Mouse (Mus musculus): ENCODE results near the gene Spink4. TPM values are rescaled to one million over a fixed set of nuclear protein-coding genes. Genes with fewer than 3 reads are reported as not detected.

Spink4 gene
- 0.58 TPM in 1 of 2 replicates, not detected in the other for polyA plus RNA-seq (2016; fragmentation: Nextera tagmentation; extraction: Ambion mirVana)

GRCm38 (mm10) chr4:40919785-40920184, at the start of gene Spink4:
Gene Spink4 (plus strand): TSS chr4:40920052.
- Histone ChIP-seq H3K4me3 (no peak within 1 kb of the TSS), H3K27ac (no peak within 1 kb of the TSS), H3K9ac (no peak within 1 kb of the TSS), H3K36me3 (no peaks in the 10 kb centered on the region), H3K27me3 (replicated peaks) (no peaks in the 10 kb centered on the region), H3K4me1 (peaks cover 9% of the 10 kb centered on the region), H3K4me2 (no peak within 1 kb of the TSS), H3K9me3 (replicated peaks) (no peaks in the 10 kb centered on the region)
- 12% methylated on average over 3 of the region's 3 CpGs for WGBS (ENCODE audit: insufficient replicate concordance)
- peak; percentile 73 for ATAC-seq

GRCm38 (mm10) chr4:40870206-40870605, 49.6 kb upstream of the Spink4 start:
- Histone ChIP-seq H3K27ac (no peak overlapping the region), H3K9ac (no peak overlapping the region), H3K9me3 (replicated peaks) (no peaks in the 10 kb centered on the region), H3K4me2 (no peak overlapping the region), H3K36me3 (no peaks in the 10 kb centered on the region), H3K27me3 (replicated peaks) (no peaks in the 10 kb centered on the region), H3K4me3 (no peak overlapping the region), H3K4me1 (peaks cover 42% of the 10 kb centered on the region)
- whole genome bisulfite sequencing (ENCODE audit: insufficient replicate concordance): 54% methylated on average over 4 of the region's 4 CpGs
- ATAC-seq: no peak

GRCm38 (mm10) chr4:40872129-40872528, 47.7 kb upstream of the Spink4 start:
- 82% methylated on average over 3 of the region's 3 CpGs for WGBS (ENCODE audit: insufficient replicate concordance)
- Histone ChIP-seq H3K9ac (no peak overlapping the region), H3K4me3 (no peak overlapping the region), H3K27ac (no peak overlapping the region), H3K4me1 (peaks cover 56% of the 10 kb centered on the region), H3K36me3 (no peaks in the 10 kb centered on the region), H3K27me3 (replicated peaks) (no peaks in the 10 kb centered on the region), H3K4me2 (no peak overlapping the region), H3K9me3 (replicated peaks) (no peaks in the 10 kb centered on the region)
- ATAC-seq: no peak

- H3K27ac ChIP-seq: peak overlapping the region; percentile 34; the same call in 1 of the 2 replicates
- 61% methylated on average over 2 of the region's 2 CpGs for WGBS (ENCODE audit: insufficient replicate concordance)
- H3K4me2 ChIP-seq: no peak overlapping the region
Observed at GRCm38 (mm10) chr4:40873320-40873719, 46.5 kb upstream of the Spink4 start.

GRCm38 (mm10) chr4:40874151-40874600, 45.7 kb upstream of the Spink4 start:
- ATAC-seq: no peak
- WGBS (ENCODE audit: insufficient replicate concordance): 44% methylated on average over 6 of the region's 6 CpGs
- peaks cover 67% of the 10 kb centered on the region for H3K4me1 ChIP-seq
- H3K9ac ChIP-seq: no peak overlapping the region
- peak overlapping the region; percentile 34 for H3K27ac ChIP-seq
- H3K4me3 ChIP-seq: no peak overlapping the region
- no peak overlapping the region for H3K4me2 ChIP-seq
- no peaks in the 10 kb centered on the region for H3K36me3 ChIP-seq
- no peaks in the 10 kb centered on the region for H3K27me3 ChIP-seq (replicated peaks)
- no peaks in the 10 kb centered on the region for H3K9me3 ChIP-seq (replicated peaks)

More at GRCm38 (mm10) chr4:40873320-40873719, 46.5 kb upstream of the Spink4 start:
- Histone ChIP-seq H3K36me3 (no peaks in the 10 kb centered on the region), H3K27me3 (replicated peaks) (no peaks in the 10 kb centered on the region), H3K9me3 (replicated peaks) (no peaks in the 10 kb centered on the region), H3K4me3 (no peak overlapping the region), H3K9ac (no peak overlapping the region), H3K4me1 (peaks cover 67% of the 10 kb centered on the region)
- ATAC-seq: no peak

DNA sequence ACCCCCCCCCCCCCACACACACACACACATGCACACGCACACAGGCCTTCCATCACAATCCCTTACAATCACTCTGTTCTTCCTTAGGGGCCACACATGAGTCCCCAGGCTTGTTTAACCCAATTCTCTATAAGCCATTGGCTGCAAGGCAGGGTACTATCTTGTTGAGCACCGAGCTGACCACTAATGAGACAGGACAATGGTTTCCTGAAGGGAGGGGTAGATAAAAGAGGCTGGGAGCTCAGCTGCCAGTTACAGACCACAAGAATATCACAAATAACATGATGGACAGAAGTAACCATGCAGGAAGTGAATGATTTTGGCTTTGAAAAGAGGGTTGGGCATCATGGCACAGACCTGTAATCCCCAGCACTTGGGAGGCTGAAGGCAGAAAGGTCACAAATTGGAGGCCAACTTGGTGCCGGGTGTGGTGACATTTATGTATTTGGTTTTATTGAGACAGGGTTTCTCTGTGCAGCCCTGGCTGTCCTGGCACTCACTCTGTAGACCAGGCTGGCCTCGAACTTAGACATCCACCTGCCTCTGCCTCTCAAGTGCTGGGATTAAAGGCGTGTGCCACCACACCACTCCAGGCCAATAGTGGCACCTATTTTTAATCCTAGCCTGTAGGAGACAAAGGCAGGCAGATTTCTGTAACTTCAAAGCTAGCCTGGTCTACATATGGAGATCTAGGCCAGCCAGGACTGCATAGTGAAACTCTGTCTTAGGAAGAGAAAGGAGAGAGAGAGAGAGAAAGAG, 44.9 kb upstream of the Spink4 start:
- no peaks in the 10 kb centered on the region for H3K27me3 ChIP-seq (replicated peaks)
- ATAC-seq: peak; percentile 27; the same call in 1 of the 2 replicates
- H3K4me1 ChIP-seq: peaks cover 65% of the 10 kb centered on the region
- no peak overlapping the region for H3K4me3 ChIP-seq
- H3K9ac ChIP-seq: no peak overlapping the region
- H3K4me2 ChIP-seq: no peak overlapping the region
- 44% methylated on average over 5 of the region's 5 CpGs for WGBS (ENCODE audit: insufficient replicate concordance)
- no peaks in the 10 kb centered on the region for H3K36me3 ChIP-seq
- H3K9me3 ChIP-seq (replicated peaks): no peaks in the 10 kb centered on the region
- H3K27ac ChIP-seq: peak overlapping the region; percentile 34

DNA sequence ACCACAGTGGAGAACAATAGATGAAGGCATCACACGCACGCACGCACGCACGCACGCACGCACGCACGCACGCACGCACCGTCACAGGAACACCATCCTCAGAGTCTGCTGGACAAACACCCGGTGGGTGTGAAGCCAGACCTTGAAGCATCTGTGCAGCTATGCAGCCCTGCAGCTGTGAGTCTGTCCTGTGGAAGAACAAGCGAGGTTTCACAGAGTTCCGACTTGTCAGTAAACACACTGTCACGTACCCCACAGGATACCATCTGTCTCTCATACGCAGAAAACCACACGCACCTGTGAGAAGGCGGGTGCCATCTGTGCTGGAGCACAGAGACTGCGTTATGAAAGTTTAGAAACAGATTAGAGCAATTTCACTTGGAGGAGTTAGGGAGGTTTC, 44.0 kb upstream of the Spink4 start:
- Histone ChIP-seq H3K36me3 (no peaks in the 10 kb centered on the region), H3K27me3 (replicated peaks) (no peaks in the 10 kb centered on the region), H3K4me2 (no peak overlapping the region), H3K27ac (no peak overlapping the region), H3K9me3 (replicated peaks) (no peaks in the 10 kb centered on the region), H3K4me1 (peaks cover 56% of the 10 kb centered on the region), H3K9ac (no peak overlapping the region), H3K4me3 (no peak overlapping the region)
- no peak for ATAC-seq
- 75% methylated on average over 20 of the region's 20 CpGs for WGBS (ENCODE audit: insufficient replicate concordance)

- Histone ChIP-seq H3K27ac (peak overlapping the region; percentile 27), H3K4me3 (peak overlapping the region; percentile 10; the same call in 1 of the 2 replicates), H3K4me2 (peak overlapping the region; percentile 58), H3K36me3 (no peaks in the 10 kb centered on the region), H3K9ac (peak overlapping the region; percentile 22; the same call in 1 of the 2 replicates), H3K27me3 (replicated peaks) (no peaks in the 10 kb centered on the region), H3K4me1 (peaks cover 56% of the 10 kb centered on the region), H3K9me3 (replicated peaks) (no peaks in the 10 kb centered on the region)
- WGBS (ENCODE audit: insufficient replicate concordance): 16% methylated on average over 12 of the region's 12 CpGs
- ATAC-seq: peak; percentile 51
Observed at GRCm38 (mm10) chr4:40876814-40877371, 43.0 kb upstream of the Spink4 start.

DNA sequence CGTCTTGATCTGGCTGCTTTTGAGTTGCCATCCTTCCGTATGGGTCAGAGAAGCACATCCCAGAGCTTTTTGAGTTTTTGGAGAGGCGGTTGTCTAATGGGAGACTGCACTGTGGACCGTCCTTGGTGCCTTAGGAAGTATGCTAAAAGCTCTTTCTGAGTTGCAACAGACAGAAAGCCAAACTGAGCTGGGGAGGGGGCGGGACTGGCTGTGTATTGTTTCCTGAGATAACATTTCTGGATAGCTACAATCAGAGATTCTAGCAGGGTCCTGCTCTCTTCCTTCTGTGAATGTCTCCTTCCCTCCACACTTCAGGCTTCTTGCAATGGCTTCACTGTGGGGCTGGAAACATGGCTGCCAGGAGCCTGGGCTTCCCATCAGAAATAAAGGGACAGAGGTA, 42.3 kb upstream of the Spink4 start:
- no peaks in the 10 kb centered on the region for H3K9me3 ChIP-seq (replicated peaks)
- no peak overlapping the region for H3K4me3 ChIP-seq
- peak overlapping the region; percentile 27; the same call in 1 of the 2 replicates for H3K27ac ChIP-seq
- peaks cover 53% of the 10 kb centered on the region for H3K4me1 ChIP-seq
- 0 out of 2 replicates have a peak, but pooled peaks have one; percentile 22 for ATAC-seq
- H3K4me2 ChIP-seq: peak overlapping the region; percentile 58
- no peaks in the 10 kb centered on the region for H3K36me3 ChIP-seq
- H3K27me3 ChIP-seq (replicated peaks): no peaks in the 10 kb centered on the region
- 30% methylated on average over 5 of the region's 5 CpGs for WGBS (ENCODE audit: insufficient replicate concordance)
- 0 out of 2 replicates have a peak overlapping the region, but pooled peaks have one; percentile 22 for H3K9ac ChIP-seq

- Histone ChIP-seq H3K4me2 (no peak overlapping the region), H3K36me3 (no peaks in the 10 kb centered on the region), H3K27me3 (replicated peaks) (no peaks in the 10 kb centered on the region), H3K9me3 (replicated peaks) (no peaks in the 10 kb centered on the region), H3K9ac (no peak overlapping the region), H3K27ac (no peak overlapping the region), H3K4me1 (peaks cover under 1% of the 10 kb centered on the region; the same call in 1 of the 2 replicates), H3K4me3 (no peak overlapping the region)
- WGBS (ENCODE audit: insufficient replicate concordance): 81% methylated on average over 10 of the region's 10 CpGs
- ATAC-seq: no peak
Observed at GRCm38 (mm10) chr4:40883200-40883599, 36.7 kb upstream of the Spink4 start.

DNA sequence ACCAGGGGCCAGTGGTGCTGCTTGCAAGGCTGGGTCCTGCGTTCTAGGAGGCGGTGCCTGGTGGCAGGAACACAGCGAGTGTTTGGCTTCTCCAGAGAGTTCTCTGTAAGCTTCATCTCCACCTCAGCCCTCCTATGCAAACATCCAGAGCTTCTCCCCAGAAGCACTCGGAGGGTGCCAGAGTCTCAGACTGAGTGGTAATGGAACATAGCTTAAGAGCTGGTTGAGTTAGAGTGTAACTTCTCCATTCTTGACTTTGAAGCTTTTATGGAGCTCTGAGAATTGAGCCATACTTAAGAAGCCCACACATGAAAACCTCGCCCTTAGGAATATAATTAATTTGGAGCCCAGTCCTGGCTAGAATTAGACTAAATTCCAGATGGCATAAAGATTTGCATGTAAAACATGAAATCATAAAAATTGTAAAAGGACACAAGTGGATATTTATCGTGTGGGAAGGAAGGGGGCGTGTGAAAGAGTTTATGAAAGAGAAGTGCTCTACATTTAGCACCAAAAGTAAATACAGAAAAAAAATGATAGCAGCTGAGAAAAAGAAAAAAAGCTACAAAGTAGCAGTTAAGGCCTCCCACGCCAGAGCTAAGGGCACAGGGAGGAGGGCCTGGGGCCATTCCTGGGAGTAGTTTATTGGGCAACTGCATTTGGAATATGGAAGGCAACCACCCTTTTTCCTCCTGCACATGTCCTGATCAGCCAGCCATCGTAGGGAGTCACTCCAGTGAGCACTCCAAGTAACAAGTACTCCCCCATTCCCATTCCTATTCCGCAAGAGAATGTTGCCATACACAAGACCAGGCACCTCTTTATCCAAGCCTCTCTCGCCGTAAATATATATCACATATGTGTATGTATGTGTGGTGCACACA, 35.3 kb upstream of the Spink4 start:
- WGBS (ENCODE audit: insufficient replicate concordance): 75% methylated on average over 12 of the region's 12 CpGs

More for the DNA sequence above, 35.3 kb upstream of the Spink4 start:
- H3K27me3 ChIP-seq (replicated peaks): no peaks in the 10 kb centered on the region
- peaks cover 7% of the 10 kb centered on the region; the same call in 1 of the 2 replicates for H3K4me1 ChIP-seq
- no peak overlapping the region for H3K4me3 ChIP-seq
- H3K4me2 ChIP-seq: no peak overlapping the region
- ATAC-seq: no peak
- no peaks in the 10 kb centered on the region for H3K9me3 ChIP-seq (replicated peaks)
- no peak overlapping the region for H3K9ac ChIP-seq
- H3K36me3 ChIP-seq: no peaks in the 10 kb centered on the region
- H3K27ac ChIP-seq: no peak overlapping the region
